Mouse (Mus musculus) megakaryocyte, embryonic 14.5 days (primary cell): ENCODE data around the gene Hdac4.

Experiments
- FLI1 ChIP-seq: IDR thresholded peaks from 2 replicates; pipeline ENCODE4 v1.6.1; 2012; ENCODE audit warnings: low read length, inconsistent platforms, mixed read lengths
- GATA1 ChIP-seq: IDR thresholded peaks from 3 replicates; pipeline ENCODE4 v1.6.1; 2012; ENCODE audit warnings: mixed read lengths, low read length, inconsistent platforms, borderline replicate concordance

- TF ChIP-seq GATA1 (no peak), FLI1 (no peak)
Measured at GRCm38 (mm10) chr1:92184600-92184999, 10.9 kb downstream of the Hdac4 start.
